Mouse (Mus musculus): ENCODE measurements around the gene Anapc16. TPM values are rescaled to one million over a fixed set of nuclear protein-coding genes. Genes with fewer than 3 reads are reported as not detected.
A peak's percentile ranks its signal among the peaks of the same experiment; 100 is the strongest.
"Not testable (repeated sequence)": the region's sequence is repeated elsewhere in the genome, so short reads cannot be mapped to it uniquely, and the experiment has no call there.

Anapc16 gene
- polyA plus RNA-seq, 1 experiment from 2014 or later: 116 TPM

DNA sequence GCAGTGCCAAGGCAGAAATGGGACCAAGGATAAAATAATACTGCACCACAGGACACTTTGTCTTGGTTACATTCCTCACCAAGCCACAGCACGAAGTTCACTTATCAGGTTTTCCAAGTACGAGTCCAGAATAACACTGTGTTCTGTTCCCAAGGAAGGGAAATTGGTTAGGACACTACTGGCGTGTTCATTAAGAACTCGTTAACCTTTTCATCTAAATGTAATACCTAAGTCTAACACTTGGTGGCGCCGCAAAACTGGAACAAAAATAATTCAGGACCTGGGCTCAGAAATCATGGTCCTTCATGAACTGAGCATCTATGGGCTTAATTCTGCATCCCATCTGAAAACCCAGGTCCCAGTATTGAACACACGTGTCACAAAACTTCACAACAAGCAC lies 5.3 kb downstream of the Anapc16 start:
- no peak overlapping the region for H3K4me2 ChIP-seq (replicated peaks)
- ATAC-seq (ENCODE audit: low FRiP score, low read depth): no peak; the same call in 1 of the 2 replicates
- H3K4me1 ChIP-seq: peaks cover 15% of the 10 kb centered on the region
- peaks cover 24% of the 10 kb centered on the region for H3K36me3 ChIP-seq
- H3K27ac ChIP-seq: no peak overlapping the region
- no peaks in the 10 kb centered on the region for H3K27me3 ChIP-seq (replicated peaks)
- H3K9me3 ChIP-seq: no peaks in the 10 kb centered on the region
- H3K9ac ChIP-seq: no peak overlapping the region
- WGBS: 31% methylated on average over 7 of the region's 7 CpGs
- H3K4me3 ChIP-seq: no peak overlapping the region

GRCm38 (mm10) chr10:59995889-59996288 lies 7.0 kb downstream of the Anapc16 start:
- H3K36me3 ChIP-seq: peaks cover 27% of the 10 kb centered on the region
- H3K27ac ChIP-seq: no peak overlapping the region
- no peaks in the 10 kb centered on the region for H3K27me3 ChIP-seq (replicated peaks)
- H3K9me3 ChIP-seq: no peaks in the 10 kb centered on the region
- H3K9ac ChIP-seq: no peak overlapping the region
- no peak overlapping the region for H3K4me3 ChIP-seq
- H3K4me1 ChIP-seq: peaks cover 2% of the 10 kb centered on the region; the same call in 1 of the 2 replicates
- no peak overlapping the region for H3K4me2 ChIP-seq (replicated peaks)
- WGBS: 96% methylated on average over 6 of the region's 6 CpGs
- ATAC-seq (ENCODE audit: low FRiP score, low read depth): no peak

- H3K27ac ChIP-seq; H3K4me1 ChIP-seq; H3K9ac ChIP-seq; H3K4me3 ChIP-seq; ATAC-seq (ENCODE audit: low FRiP score, low read depth); H3K9me3 ChIP-seq; H3K27me3 ChIP-seq (replicated peaks); H3K4me2 ChIP-seq (replicated peaks): not testable (repeated sequence)
- peaks cover 46% of the 10 kb centered on the region for H3K36me3 ChIP-seq
- WGBS: 91% methylated on average over 2 of the region's 3 CpGs
Observed at GRCm38 (mm10) chr10:59993813-59994212, 9.1 kb downstream of the Anapc16 start.

DNA sequence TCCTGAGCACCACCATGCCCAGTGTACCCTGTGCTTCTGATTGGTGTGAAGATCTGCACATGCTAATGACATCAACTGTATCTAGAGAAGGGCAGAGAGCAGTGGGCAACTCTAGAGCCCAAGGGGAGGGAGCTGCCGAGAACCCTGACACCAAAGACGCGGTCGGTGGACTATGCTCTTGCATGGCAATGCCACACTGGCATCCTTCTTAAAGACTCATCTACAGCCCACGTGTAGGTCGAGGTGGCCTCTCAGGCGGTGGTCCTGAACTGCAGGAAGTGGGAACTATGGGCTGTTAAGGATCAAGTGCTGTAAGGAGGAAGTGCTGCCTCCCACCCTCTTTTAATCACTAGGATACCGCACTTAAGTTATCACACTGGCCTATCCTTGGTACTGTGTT lies 10.9 kb downstream of the Anapc16 start:
- H3K36me3 ChIP-seq: peaks cover 64% of the 10 kb centered on the region

DNA sequence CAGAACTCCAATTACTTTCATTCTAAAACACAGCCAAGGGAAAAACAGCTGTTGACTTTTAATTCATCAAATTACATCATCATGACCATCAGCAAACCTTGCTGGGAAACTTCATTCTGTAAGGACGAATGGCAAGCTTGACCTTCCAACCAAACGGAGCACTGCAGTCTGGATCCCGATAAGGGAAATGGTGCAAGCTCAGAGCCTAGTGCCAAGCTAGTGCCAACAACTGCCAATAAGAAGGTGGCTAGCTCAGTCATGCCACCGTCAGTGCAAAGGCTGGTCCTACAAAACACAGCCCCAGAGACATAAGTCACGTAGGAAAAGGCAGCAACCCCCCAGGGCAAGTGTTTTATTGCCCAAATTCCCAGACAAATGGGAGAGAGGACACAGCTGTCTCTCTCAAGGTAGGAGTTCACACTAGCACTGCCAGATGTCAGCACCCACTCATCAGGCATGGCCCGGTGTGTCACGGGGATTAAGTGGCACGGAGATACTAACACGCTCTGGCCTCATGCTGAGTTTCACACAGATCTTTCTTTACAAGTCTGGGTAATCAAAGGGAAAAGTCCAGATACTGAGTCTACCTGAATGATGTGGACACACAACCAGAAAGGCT lies 11.6 kb downstream of the Anapc16 start:
- H3K4me1 ChIP-seq: no peaks in the 10 kb centered on the region
- WGBS: 67% methylated on average over 9 of the region's 9 CpGs
- no peak overlapping the region for H3K4me2 ChIP-seq (replicated peaks)
- H3K27me3 ChIP-seq (replicated peaks): no peaks in the 10 kb centered on the region
- no peak overlapping the region for H3K27ac ChIP-seq
- H3K36me3 ChIP-seq: peaks cover 66% of the 10 kb centered on the region
- no peaks in the 10 kb centered on the region for H3K9me3 ChIP-seq
- H3K4me3 ChIP-seq: no peak overlapping the region
- no peak overlapping the region for H3K9ac ChIP-seq
- ATAC-seq (ENCODE audit: low FRiP score, low read depth): no peak

More for the DNA sequence above, 10.9 kb downstream of the Anapc16 start:
- H3K27me3 ChIP-seq (replicated peaks): no peaks in the 10 kb centered on the region
- no peaks in the 10 kb centered on the region for H3K4me1 ChIP-seq
- 86% methylated on average over 8 of the region's 8 CpGs for WGBS
- ATAC-seq (ENCODE audit: low FRiP score, low read depth): no peak
- H3K9me3 ChIP-seq: no peaks in the 10 kb centered on the region
- no peak overlapping the region for H3K27ac ChIP-seq
- no peak overlapping the region for H3K4me2 ChIP-seq (replicated peaks)
- no peak overlapping the region for H3K9ac ChIP-seq
- no peak overlapping the region for H3K4me3 ChIP-seq

- no peak for ATAC-seq (ENCODE audit: low FRiP score, low read depth)
- Histone ChIP-seq H3K9me3 (no peaks in the 10 kb centered on the region), H3K9ac (no peak overlapping the region), H3K4me2 (replicated peaks) (no peak overlapping the region), H3K36me3 (peaks cover 64% of the 10 kb centered on the region), H3K27me3 (replicated peaks) (no peaks in the 10 kb centered on the region), H3K4me3 (no peak overlapping the region), H3K4me1 (no peaks in the 10 kb centered on the region), H3K27ac (no peak overlapping the region)
- WGBS: 95% methylated on average over 9 of the region's 9 CpGs
Observed at GRCm38 (mm10) chr10:59990393-59990792, 12.5 kb downstream of the Anapc16 start.

GRCm38 (mm10) chr10:59988036-59988435 lies 14.9 kb downstream of the Anapc16 start:
- WGBS: 85% methylated on average over 4 of the region's 4 CpGs
- no peak overlapping the region for H3K9ac ChIP-seq
- no peak for ATAC-seq (ENCODE audit: low FRiP score, low read depth)
- no peaks in the 10 kb centered on the region for H3K4me1 ChIP-seq
- no peak overlapping the region for H3K4me2 ChIP-seq (replicated peaks)
- peaks cover 64% of the 10 kb centered on the region for H3K36me3 ChIP-seq
- H3K27ac ChIP-seq: no peak overlapping the region
- no peaks in the 10 kb centered on the region for H3K27me3 ChIP-seq (replicated peaks)
- no peaks in the 10 kb centered on the region for H3K9me3 ChIP-seq
- H3K4me3 ChIP-seq: no peak overlapping the region

DNA sequence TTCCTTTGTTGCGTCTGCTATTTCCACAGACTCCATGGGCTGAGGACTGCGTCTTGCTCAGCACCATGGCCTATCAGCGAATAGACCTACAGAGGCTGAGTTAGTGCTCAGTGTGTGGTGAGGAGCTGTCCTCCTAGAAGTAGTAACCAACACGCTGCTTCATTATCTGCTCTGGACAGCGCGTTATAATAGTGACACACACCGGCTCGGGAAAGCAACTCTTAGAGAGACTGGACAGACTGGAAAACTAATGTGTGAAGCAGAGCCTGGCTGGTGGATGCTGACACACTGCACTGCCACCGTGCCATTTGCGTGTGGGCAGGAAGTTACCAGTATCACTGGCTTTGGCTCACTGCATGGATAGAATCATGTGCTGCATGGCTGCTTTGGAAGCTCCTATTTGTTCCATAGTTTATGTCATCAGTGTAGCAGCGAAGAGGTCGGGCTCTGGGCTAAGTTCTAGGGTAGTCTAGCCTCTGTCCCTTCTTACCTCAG lies 20.5 kb downstream of the Anapc16 start:
- no peak for ATAC-seq (ENCODE audit: low FRiP score, low read depth)
- H3K4me1 ChIP-seq: peaks cover 15% of the 10 kb centered on the region
- H3K9ac ChIP-seq: no peak overlapping the region
- H3K9me3 ChIP-seq: no peaks in the 10 kb centered on the region
- no peak overlapping the region for H3K4me2 ChIP-seq (replicated peaks)
- 94% methylated on average over 12 of the region's 12 CpGs for WGBS
- no peaks in the 10 kb centered on the region for H3K27me3 ChIP-seq (replicated peaks)
- H3K36me3 ChIP-seq: peaks cover 28% of the 10 kb centered on the region
- no peak overlapping the region for H3K4me3 ChIP-seq
- no peak overlapping the region for H3K27ac ChIP-seq

DNA sequence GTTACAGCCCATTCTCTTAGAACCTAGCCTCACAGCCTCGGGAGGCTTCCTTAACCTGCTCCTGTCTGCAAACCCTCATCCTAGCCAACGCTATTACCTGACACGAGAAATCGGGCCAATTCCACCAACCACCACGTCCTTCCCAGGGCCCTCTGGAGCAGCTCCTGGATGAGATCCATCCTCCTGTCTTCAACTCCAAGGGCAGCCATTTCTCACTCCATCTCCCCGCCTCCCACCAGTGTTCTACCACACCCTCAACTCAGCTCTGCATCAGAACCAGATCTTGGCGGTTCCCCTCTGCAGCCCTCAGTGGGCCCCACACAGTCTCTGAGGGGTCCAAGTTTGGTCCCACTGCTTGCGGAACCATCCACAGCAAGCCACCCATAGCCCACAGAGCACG lies 21.1 kb downstream of the Anapc16 start:
- Histone ChIP-seq H3K36me3 (peaks cover 21% of the 10 kb centered on the region), H3K9me3 (no peaks in the 10 kb centered on the region), H3K27me3 (replicated peaks) (no peaks in the 10 kb centered on the region), H3K4me1 (peaks cover 15% of the 10 kb centered on the region), H3K9ac (no peak overlapping the region), H3K27ac (no peak overlapping the region), H3K4me3 (no peak overlapping the region), H3K4me2 (replicated peaks) (no peak overlapping the region)
- no peak for ATAC-seq (ENCODE audit: low FRiP score, low read depth)
- 92% methylated on average over 9 of the region's 9 CpGs for WGBS

DNA sequence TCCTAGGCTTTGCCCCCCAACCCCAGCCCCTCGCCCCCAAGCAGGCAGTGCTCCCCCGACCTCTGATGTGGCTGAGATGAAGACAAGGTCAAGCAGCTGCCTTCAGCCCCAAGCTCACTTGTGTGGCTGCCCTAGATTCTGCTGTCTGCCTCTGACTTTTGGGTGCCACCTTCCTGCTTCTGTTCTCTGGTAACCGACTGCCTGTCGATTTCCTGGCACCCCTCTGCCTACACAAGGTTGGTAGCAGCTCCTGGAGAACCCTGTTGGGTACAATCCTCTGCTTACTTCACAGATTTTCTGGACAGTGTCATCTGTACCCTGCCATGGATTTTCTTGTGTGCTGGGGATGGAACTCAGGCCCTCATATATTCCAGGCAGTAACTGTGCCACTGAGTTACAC lies 21.6 kb downstream of the Anapc16 start:
- H3K4me1 ChIP-seq: peaks cover 15% of the 10 kb centered on the region
- no peak for ATAC-seq (ENCODE audit: low FRiP score, low read depth)
- H3K4me3 ChIP-seq: no peak overlapping the region
- no peaks in the 10 kb centered on the region for H3K27me3 ChIP-seq (replicated peaks)
- no peaks in the 10 kb centered on the region for H3K9me3 ChIP-seq
- H3K27ac ChIP-seq: no peak overlapping the region
- WGBS: 82% methylated on average over 4 of the region's 4 CpGs
- H3K4me2 ChIP-seq (replicated peaks): no peak overlapping the region
- peaks cover 19% of the 10 kb centered on the region for H3K36me3 ChIP-seq
- no peak overlapping the region for H3K9ac ChIP-seq

DNA sequence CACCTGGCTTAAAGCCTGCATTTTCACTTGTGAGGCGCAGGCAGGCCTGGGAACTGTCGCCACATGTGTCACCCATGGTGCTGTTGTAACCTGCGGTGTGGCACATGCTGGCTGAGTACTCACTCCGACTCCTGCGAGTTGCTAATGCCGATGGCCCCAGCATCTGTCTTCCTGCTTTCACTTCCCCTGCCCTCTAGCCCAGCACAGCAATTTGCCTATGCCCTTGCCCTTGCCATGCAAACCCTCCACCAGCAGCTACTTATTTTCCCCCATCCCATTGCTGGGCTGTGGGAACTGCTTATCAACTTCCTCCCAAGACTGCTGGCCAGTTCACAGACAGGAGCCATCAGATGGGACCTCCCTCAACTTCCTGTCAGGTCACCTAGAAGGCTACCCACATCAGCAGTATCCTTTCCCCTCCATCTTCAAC lies 22.1 kb downstream of the Anapc16 start:
- ATAC-seq (ENCODE audit: low FRiP score, low read depth): no peak
- Histone ChIP-seq H3K27me3 (replicated peaks) (no peaks in the 10 kb centered on the region), H3K9me3 (no peaks in the 10 kb centered on the region), H3K27ac (no peak overlapping the region), H3K4me1 (peaks cover 15% of the 10 kb centered on the region), H3K36me3 (peaks cover 14% of the 10 kb centered on the region), H3K4me2 (replicated peaks) (no peak overlapping the region), H3K4me3 (no peak overlapping the region), H3K9ac (no peak overlapping the region)
- WGBS: 93% methylated on average over 6 of the region's 6 CpGs

DNA sequence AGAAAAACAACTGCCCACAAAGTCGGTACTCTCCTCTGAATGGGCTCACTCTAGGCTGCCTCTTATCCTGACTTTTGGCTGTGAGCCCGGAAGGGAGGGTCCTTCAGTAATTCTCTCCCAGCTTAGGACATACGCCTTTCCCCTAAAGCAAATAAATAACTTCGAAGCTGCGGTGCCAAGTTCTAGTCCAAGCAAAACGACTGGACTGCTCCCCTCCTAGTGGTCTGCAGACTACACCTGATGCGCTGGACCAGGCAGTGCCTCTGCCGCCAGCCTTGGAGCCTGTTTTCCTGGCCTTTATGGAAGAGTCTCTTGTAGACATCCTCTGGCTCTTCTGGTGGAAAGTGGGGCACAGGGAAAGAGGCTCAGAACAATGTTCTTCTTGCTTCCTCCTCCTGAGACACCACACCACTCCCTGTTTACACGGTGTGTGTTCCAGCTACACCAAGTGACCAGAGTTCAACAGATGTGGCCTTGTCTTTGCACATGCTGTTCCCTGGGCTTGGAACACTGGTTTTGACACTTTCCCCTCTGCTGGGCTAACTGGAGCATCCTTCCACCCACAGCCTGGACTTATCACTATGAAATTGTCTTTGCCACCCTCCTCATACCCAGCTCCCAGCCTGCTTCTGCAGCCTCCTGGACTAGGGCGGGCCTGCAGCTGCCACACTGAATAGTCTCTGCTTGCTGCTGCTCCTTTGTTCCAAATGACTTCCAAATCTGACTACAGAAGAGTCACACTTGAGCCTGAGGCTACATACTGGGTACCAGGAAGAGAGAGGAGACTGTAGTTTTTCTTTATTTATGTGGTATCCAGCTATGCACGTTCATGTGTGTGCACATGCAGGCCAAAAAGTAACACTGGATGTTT lies 23.8 kb downstream of the Anapc16 start:
- Histone ChIP-seq H3K36me3 (peaks cover 2% of the 10 kb centered on the region; the same call in 1 of the 2 replicates), H3K4me2 (replicated peaks) (no peak overlapping the region), H3K27ac (peak overlapping the region; percentile 38), H3K4me1 (peaks cover 23% of the 10 kb centered on the region), H3K9ac (no peak overlapping the region), H3K4me3 (no peak overlapping the region), H3K27me3 (replicated peaks) (no peaks in the 10 kb centered on the region), H3K9me3 (no peaks in the 10 kb centered on the region)
- ATAC-seq (ENCODE audit: low FRiP score, low read depth): peak; percentile 58
- WGBS: 53% methylated on average over 11 of the region's 11 CpGs
